Mouse (Mus musculus) forebrain, embryonic 16.5 days (tissue): Measurements from ENCODE around the gene Cramp1l. TPM values are rescaled to one million over a fixed set of nuclear protein-coding genes. Genes with fewer than 3 reads are reported as not detected.

Experiments
- ATAC-seq: fragments of 200-750 bp; cut with Nextera tagmentation; 2 replicates; pipeline ENCODE4 v1.8.0; 2017; ENCODE audit warnings: mild to moderate bottlenecking, moderate library complexity
- H3K27ac ChIP-seq: fragments of 300-500 bp; sonication (generic); 2 replicates; pipeline ENCODE4 v1.5.1; 2014; ENCODE audit warnings: low read length, control low read depth
- H3K27me3 ChIP-seq: fragments of 300-500 bp; sonication (generic); replicated peaks from 2 replicates; pipeline ENCODE4 v1.6.1; 2014; ENCODE audit warnings: low read length; ENCODE audit not compliant: control insufficient read depth, insufficient read depth
- H3K36me3 ChIP-seq: fragments of 300-500 bp; sonication (generic); 2 replicates; pipeline ENCODE4 v1.6.1; 2014; ENCODE audit not compliant: control insufficient read depth, insufficient read depth
- H3K4me1 ChIP-seq: fragments of 300-500 bp; sonication (generic); replicated peaks from 2 replicates; pipeline ENCODE4 v1.6.1; 2014; ENCODE audit warnings: low read length; ENCODE audit not compliant: control insufficient read depth, insufficient read depth
- H3K4me2 ChIP-seq: fragments of 300-500 bp; sonication (generic); 2 replicates; pipeline ENCODE4 v1.6.1; 2014; ENCODE audit warnings: mild to moderate bottlenecking, low read length, control low read depth
- H3K4me3 ChIP-seq: fragments of 300-500 bp; sonication (generic); replicated peaks from 2 replicates; pipeline ENCODE4 v1.5.1; 2014; ENCODE audit warnings: mild to moderate bottlenecking, low read length, control low read depth
- H3K9ac ChIP-seq: fragments of 300-500 bp; sonication (generic); replicated peaks from 2 replicates; pipeline ENCODE4 v1.6.1; 2014; ENCODE audit warnings: low read depth, low read length, control low read depth
- H3K9me3 ChIP-seq: fragments of 300-500 bp; sonication (generic); 2 replicates; pipeline ENCODE4 v1.6.1; 2016; ENCODE audit warnings: low read length; ENCODE audit not compliant: control insufficient read depth
- WGBS: fragments of 180-500 bp; shearing (Covaris S2); extraction: QIAGEN DNeasy Blood & Tissue Kit; methylation state at CpG from one replicate; pipeline ENCODE4 v1.1.7; 2014; 5-methylcytosine and 5-hydroxymethylcytosine counted together
- polyA plus RNA-seq: library from polyadenylated mRNA; unstranded; fragments of >200 nt; fragmentation: Nextera tagmentation; extraction: Ambion mirVana; gene quantifications from 2 replicates; pipeline ENCODE4 v1.2.1, GENCODE M21; 2015

Cramp1l gene
- polyA plus RNA-seq, 1 experiment from 2014 or later, result 6.8 TPM

DNA sequence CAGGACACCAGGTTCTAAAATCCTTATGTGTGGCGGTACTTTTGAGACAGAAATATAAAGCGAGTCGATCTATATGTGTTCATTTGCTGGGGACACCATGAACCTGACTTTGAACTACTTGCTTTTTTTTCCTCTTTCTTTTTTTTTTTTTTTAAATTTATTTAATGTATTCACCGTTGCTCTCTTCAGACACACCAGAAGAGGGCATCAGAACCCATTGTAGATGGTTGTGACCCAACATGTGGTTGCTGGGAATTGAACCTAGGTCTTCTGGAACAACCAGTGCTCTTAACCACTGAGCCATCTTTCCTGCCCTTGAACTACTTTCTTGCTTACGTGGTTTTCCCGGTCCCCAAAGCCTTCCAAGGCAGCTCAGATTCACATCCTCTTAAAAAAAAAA lies 78.3 kb downstream of the Cramp1l start:
- no peak for ATAC-seq
- 44% methylated on average over 6 of the region's 6 CpGs for WGBS
- Histone ChIP-seq H3K9me3 (no peaks in the 10 kb centered on the region), H3K4me2 (peak overlapping the region; percentile 88), H3K27ac (peak overlapping the region; percentile 92), H3K27me3 (no peaks in the 10 kb centered on the region), H3K4me1 (peaks cover 28% of the 10 kb centered on the region), H3K4me3 (peak overlapping the region; percentile 86), H3K36me3 (no peaks in the 10 kb centered on the region), H3K9ac (peak overlapping the region; percentile 92)

DNA sequence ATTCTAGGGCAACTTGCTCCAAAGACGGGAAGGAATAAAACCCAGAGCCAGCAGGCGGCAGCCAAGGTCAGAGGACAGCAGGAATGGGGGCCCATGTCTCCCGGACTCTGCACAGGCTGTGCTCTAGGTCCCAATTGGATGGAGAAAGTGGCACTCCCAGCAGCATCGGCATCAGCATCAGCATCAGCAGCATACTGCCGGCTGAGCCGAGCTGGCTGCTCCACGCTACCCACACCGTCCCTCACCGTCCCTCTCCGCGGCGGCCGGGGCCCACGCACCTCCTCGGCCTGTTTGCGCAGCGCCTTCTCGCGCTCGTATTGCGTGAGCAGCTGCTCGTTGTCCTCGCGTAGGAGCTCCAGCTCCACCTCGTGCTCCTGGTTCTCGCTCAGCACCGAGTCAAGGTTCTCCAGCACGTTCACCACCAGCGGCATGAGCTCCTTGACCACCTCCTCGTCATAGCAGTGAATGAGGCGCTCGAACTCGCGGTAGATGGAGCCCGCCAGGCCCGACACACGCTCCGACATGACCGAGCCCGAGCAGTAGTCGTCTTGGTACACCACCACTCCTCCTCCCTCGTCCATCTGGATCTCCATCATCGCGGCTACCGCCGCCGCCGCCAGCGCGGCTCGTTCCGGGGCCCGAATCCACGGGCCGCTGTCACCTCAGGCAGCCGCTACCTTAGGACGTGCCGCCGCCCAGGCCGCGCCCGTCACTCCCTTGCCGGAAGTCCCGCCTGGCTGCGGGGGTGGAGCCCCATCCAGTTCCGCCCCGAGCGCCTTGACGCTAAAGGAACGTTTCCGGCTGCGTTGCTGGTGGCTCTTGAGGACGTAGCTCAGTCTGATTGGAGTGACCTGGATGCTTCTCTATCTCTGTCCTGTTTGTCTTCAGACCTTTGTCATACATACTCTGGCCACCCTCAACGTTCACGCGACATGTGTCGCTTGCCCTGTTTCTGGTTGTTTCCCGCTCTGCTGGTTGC lies 79.0 kb downstream of the Cramp1l start, which contains the start of gene Mapk8ip3:
Gene Mapk8ip3, minus strand, starts transcription at position 719 of the 979 bp plus-strand sequence.
- Histone ChIP-seq H3K36me3 (no peaks in the 10 kb centered on the region; the same call in 1 of the 2 replicates), H3K4me2 (peak within 1 kb of the TSS; percentile 88), H3K9me3 (no peaks in the 10 kb centered on the region), H3K9ac (peak within 1 kb of the TSS; percentile 92), H3K4me3 (peak within 1 kb of the TSS; percentile 86), H3K4me1 (peaks cover 28% of the 10 kb centered on the region), H3K27me3 (no peaks in the 10 kb centered on the region), H3K27ac (peak within 1 kb of the TSS; percentile 92)
- WGBS, result under 1% methylated on average over 78 of the region's 78 CpGs
- peak; percentile 99 for ATAC-seq

DNA sequence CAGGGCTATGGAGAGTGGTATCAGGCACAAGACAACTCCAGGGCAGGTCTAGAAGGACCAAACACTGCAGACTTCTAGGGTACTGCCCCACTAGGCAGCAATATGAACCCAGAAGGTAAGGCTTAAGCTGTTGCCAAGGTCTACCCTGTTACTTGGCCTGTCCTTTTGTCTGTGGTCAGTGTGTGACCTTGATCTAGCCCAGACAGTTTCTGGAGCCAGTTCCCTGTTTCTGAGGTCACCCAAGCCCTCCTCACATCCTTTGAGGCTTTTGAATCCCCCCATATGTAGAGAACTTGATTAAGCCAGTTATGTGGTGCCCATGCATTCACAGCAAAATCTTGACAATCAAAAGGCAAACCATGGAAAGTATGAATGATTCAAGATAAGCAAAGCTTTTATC lies 79.9 kb downstream of the Cramp1l start:
- Histone ChIP-seq H3K4me1 (peaks cover 28% of the 10 kb centered on the region), H3K9me3 (no peaks in the 10 kb centered on the region), H3K27me3 (no peaks in the 10 kb centered on the region), H3K27ac (no peak overlapping the region), H3K4me2 (peak overlapping the region; percentile 88), H3K36me3 (no peaks in the 10 kb centered on the region; the same call in 1 of the 2 replicates), H3K9ac (peak overlapping the region; percentile 92), H3K4me3 (peak overlapping the region; percentile 86)
- ATAC-seq, result no peak

DNA sequence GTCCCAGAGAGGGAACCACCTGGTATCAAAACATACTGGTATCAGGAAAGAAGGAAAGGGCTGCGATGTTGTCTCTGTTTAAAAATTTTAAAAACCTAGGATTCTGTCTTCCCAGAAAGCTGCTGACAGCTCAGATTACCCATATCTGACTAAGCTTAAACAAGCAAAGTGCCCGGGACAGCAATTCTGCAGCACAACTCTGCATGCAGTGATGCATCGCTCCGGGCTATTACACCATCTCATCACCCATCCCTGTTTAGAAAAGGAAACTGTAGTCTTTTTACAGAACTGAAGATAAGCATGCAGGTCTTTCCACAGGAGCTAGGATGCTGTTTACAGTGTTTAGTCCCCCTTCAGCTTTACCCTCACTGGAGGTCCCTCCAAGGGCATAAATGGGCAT lies 80.7 kb downstream of the Cramp1l start:
- Histone ChIP-seq H3K4me3 (peak overlapping the region; percentile 86), H3K9ac (peak overlapping the region; percentile 17; the same call in 1 of the 2 replicates), H3K9me3 (no peaks in the 10 kb centered on the region), H3K36me3 (no peaks in the 10 kb centered on the region; the same call in 1 of the 2 replicates), H3K27ac (no peak overlapping the region), H3K27me3 (no peaks in the 10 kb centered on the region), H3K4me2 (peak overlapping the region; percentile 88), H3K4me1 (peaks cover 28% of the 10 kb centered on the region)
- no peak for ATAC-seq
- WGBS, result 84% methylated on average over 4 of the region's 4 CpGs

DNA sequence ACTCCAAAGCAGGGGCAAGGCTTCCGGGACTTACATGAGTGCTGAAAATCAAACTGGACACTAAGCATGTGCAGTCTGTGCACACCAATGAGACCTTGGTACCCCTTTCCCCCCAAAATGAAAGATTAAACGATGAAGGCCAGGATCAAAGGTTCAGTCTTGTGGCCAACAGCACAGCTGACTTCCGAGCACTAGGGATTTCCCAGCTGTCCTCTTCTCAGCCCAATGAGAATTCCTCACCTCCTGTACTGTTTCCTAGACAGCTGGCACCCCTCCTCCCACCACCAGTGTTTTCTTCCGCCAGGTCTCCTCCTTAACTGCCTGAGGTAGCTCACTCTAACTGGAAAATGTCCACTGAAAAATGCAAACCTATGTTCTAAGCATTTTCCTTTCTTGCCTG lies 82.4 kb downstream of the Cramp1l start:
- Histone ChIP-seq H3K36me3 (no peaks in the 10 kb centered on the region; the same call in 1 of the 2 replicates), H3K27ac (no peak overlapping the region), H3K4me2 (no peak overlapping the region), H3K4me3 (no peak overlapping the region), H3K9ac (no peak overlapping the region), H3K4me1 (peaks cover 28% of the 10 kb centered on the region), H3K9me3 (no peaks in the 10 kb centered on the region), H3K27me3 (no peaks in the 10 kb centered on the region)
- 70% methylated on average over 4 of the region's 4 CpGs for WGBS
- ATAC-seq, result no peak

DNA sequence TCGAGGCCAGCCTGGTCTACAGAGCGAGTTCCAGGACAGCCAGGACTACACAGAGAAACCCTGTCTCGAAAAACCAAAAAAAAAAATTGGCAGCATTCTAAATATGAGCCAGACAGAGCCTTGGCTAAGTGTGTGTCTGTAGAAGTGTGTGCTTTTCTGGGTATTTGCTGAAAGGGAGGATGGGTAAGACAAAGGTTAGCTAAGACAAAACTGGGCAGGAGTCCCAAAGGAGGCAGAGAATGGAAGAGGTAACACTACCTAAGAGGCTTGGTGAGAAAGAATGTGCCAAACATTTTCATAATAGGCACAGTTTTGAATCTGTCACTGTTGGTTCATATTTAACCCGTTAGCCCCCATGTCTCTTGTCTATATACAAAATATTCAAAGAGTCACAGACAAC lies 83.2 kb downstream of the Cramp1l start:
- Histone ChIP-seq H3K9me3 (no peaks in the 10 kb centered on the region), H3K4me2 (no peak overlapping the region), H3K9ac (no peak overlapping the region), H3K4me1 (peaks cover 28% of the 10 kb centered on the region), H3K27me3 (no peaks in the 10 kb centered on the region), H3K36me3 (peaks cover 3% of the 10 kb centered on the region), H3K27ac (no peak overlapping the region), H3K4me3 (no peak overlapping the region)
- WGBS, result 96% methylated on average over 4 of the region's 4 CpGs
- ATAC-seq, result no peak

DNA sequence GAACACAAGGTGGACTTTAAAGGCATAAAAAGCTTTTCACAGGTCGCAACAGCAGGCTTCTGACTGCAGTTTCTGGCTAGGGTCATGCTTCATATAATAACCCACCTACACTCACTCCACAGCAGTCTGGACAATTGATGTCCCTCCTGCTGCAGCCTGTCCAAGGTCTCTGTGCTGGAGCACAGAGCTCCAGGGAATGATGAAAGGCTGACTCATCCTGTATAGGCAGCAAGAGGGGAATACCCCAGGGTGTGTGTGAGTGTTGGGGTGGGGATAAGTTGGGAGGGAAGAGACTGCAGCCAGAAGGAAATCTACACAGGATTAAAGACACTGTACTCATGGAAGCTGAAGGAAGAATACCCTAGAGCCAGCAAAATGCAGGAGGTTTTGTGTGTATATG lies 86.1 kb downstream of the Cramp1l start:
- H3K4me1 ChIP-seq, result peaks cover 14% of the 10 kb centered on the region
- no peak overlapping the region for H3K4me2 ChIP-seq
- WGBS, result 94% methylated on average over 1 of the region's 1 CpGs
- no peak overlapping the region for H3K27ac ChIP-seq
- H3K27me3 ChIP-seq, result no peaks in the 10 kb centered on the region
- peaks cover 16% of the 10 kb centered on the region for H3K36me3 ChIP-seq
- no peak overlapping the region for H3K9ac ChIP-seq
- H3K4me3 ChIP-seq, result no peak overlapping the region
- no peak for ATAC-seq
- no peaks in the 10 kb centered on the region for H3K9me3 ChIP-seq

DNA sequence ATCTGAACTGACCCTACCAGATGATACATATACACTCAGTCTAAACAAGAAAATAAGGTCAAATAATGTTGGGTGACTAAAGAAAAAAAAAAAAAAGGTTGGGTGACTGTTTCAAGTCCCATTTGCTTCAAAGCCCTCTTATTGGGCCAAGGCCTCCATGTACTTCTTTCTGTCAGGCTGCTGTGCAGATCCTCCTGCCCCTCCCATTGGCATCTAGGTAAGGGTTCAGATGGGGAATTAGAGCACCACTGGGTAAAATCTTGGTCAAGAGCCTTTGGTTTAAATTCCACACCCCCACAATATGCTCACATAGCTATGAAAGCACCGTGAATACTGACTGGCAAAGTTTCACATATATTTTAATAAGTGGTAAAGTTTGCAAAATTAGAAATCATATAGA lies 92.3 kb downstream of the Cramp1l start:
- H3K36me3 ChIP-seq, result peaks cover 52% of the 10 kb centered on the region
- no peak overlapping the region for H3K4me2 ChIP-seq
- no peaks in the 10 kb centered on the region for H3K4me1 ChIP-seq
- no peaks in the 10 kb centered on the region for H3K9me3 ChIP-seq
- H3K9ac ChIP-seq, result no peak overlapping the region
- WGBS, result 97% methylated on average over 1 of the region's 1 CpGs
- no peak overlapping the region for H3K4me3 ChIP-seq
- H3K27me3 ChIP-seq, result no peaks in the 10 kb centered on the region
- no peak for ATAC-seq
- no peak overlapping the region for H3K27ac ChIP-seq

DNA sequence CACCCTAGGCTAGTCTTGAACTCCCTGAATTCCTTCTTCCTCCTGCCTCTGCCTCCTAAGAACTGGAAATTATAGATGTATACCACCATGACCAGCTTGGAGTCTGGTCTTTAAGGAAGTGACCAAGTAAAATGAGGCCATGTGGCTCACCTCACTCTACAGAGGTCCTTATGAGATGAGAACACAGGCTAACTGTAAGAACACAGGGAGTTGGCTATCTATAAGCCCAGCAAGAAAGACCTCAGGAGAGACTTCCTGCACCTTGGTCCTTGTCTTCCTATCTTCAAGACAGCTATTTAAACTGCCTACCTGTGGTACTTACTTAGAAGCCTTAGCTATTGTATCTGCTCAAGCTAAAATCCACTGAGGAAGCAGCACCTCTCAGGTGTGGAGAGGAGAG lies 101.6 kb downstream of the Cramp1l start:
- H3K4me2 ChIP-seq, result no peak overlapping the region
- H3K27ac ChIP-seq, result no peak overlapping the region
- no peak overlapping the region for H3K4me3 ChIP-seq
- H3K27me3 ChIP-seq, result no peaks in the 10 kb centered on the region
- H3K36me3 ChIP-seq, result peaks cover 55% of the 10 kb centered on the region
- H3K4me1 ChIP-seq, result no peaks in the 10 kb centered on the region
- no peak overlapping the region for H3K9ac ChIP-seq
- ATAC-seq, result no peak
- no peaks in the 10 kb centered on the region for H3K9me3 ChIP-seq
